Mouse (Mus musculus) thymus, adult 18-20 months (tissue): ENCODE data around the gene Tmem53.

ENCODE experiments used
- DNase-seq, 2 experiments: peaks; one replicate each; pipeline ENCODE4 v3.0.0; 2022; ENCODE audit warnings: mixed read lengths in 2 of 2

The Tmem53 gene

DNA sequence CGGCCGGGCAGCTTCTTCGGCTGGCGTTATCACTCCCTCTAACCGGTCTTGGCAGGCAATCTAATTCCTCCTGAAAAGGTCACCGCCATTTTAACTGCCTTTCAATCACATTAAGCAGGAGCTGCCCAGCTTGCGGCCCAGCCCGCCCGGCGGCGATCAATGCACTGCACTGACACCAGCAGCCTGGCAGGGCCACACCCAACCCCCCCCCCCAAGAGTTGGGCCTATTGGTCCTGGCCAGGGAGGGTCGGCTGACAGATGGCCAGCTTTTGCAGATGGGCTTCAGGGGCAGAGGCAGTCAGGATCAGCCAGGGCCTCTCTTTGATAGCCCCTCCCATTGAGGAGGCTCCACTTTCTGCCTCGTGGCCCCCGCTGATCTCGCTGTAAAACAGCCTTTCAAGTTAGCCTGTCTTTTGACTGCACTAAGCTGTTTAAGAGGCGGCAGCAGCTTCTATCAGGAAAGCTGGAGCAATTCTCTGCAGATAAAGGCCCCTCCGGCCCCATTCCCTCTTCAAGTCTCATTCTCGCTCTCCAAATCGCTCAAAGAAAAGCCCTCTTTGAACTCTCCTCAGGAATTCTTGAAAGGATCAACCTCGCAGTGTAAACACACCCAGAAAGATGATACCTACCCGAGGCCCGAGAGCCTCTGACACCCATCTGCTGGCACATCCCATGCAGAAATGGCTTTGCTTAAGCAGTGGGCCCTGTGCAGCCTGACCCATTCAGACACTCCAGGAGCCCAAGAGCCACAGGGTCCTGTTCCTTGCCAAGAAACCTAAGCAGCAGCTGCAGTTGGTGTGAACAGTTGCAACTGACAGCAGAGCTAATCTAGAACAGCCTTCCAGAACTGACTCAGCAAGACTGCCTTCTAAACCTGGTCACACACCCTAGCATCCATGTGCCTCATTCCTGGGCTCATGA, 31.8 kb downstream of the Tmem53 start:
- no peak for DNase-seq

DNA sequence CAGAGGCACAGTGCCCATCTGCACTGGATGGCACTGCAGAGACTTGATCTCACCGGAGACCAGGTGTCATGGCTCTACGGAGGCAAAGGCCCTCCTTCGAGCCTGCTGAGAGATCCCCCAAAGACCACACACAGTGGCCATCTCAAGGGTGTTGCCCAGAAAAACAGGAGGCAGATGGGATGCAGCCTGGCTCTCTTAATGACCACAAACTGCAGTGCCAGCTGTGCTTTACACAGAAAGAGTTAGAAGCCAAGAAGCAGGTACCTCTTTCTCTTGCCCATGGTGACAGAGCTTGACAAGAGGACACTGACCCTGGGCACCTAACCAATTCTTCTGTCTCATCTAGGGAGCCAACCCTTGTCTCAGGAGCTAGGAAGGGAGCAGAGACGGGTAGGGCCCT, 32.6 kb downstream of the Tmem53 start:
- DNase-seq = no peak

DNA sequence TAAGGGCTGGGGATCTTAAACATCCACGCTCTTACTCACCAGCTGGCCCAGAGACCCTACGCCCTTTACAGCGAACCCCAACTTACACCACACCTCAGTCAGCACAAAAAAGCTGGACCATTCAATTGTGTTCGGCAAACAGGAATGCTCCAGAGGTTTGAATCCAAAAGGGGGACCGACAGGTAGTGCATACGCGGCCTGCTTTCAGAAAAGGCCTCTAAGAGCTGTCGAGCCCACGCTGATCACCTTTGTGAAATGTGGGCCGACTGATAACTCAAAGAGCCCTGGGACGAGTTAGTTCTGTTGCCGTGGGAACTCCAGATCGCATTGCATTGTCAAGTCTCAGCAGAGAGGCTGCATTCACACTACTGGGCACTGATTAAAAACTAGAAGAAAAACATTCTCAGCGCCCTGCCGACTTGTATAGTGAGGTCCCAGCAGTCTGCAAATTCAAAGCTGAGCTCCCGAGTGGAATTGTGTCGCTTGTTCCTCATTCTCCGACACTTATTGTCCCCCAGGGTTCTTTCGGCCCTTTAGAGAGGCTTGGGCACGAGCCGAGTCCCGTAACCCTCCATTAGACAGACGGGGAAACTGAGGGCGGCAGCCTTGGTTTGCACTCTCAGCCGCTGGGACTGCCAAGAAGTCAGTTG, 36.7 kb downstream of the Tmem53 start:
- no peak for DNase-seq

DNA sequence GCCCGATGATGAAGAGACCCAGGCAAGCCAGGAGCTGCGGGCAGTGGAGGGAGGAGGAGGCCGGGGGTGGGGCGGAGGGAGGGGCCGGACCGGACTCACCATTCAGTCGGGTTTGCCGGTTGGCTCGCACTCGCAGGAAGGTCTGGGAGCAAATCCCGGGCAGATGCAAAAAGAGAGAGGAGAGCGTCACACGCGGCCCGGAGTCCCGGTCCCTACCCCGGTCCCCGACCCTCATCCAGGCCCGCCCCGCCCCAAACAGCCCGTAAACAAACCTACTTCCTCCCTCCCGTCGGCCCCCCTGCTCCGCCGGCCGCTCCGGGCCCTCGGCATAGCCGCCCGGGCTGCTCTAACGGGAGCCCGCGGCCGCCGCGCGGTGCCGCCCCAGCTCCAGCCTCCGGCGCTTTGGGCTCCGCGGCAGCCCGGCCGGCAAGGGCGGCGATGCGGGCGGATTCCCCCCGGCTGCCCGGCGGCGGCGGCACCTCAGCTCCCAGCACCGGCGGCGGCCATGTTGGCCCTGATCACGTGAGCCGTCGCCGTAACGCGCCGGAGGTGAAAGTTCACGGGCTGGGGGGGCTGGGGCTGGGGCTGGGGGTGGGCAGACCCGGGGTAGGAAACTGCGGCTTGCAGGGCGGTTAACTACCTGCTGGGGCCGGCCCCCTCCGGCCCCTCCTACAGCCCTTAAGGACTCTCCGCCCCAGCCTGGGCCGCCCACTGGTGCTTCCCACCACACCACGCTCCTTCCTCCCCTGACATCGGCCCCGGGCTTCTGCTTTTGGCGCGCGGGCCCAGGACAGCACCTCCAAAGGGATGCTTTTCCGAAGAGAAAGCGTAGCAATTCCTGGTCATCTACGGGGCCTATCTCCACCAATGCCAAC, 37.4 kb downstream of the Tmem53 start:
- DNase-seq = peak; percentile 58 to 70

DNA sequence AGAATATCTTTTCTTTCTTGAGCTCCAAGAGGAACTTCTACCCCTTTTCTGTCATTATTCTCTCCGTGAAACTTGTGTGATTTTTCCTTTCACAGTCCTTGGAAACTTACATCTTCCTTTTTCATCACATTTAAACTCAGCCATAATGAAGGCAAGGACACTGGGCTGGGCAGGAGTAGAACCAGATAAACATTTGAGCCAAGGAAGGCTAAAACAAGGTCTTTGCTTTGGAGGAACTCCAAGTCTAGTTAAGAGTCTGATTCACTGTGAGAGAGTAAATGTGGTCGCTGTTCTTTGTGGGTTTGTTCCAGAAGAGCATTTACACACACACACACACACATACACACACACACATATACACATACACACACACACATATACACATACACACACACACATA, 39.9 kb downstream of the Tmem53 start:
- DNase-seq = no peak

DNA sequence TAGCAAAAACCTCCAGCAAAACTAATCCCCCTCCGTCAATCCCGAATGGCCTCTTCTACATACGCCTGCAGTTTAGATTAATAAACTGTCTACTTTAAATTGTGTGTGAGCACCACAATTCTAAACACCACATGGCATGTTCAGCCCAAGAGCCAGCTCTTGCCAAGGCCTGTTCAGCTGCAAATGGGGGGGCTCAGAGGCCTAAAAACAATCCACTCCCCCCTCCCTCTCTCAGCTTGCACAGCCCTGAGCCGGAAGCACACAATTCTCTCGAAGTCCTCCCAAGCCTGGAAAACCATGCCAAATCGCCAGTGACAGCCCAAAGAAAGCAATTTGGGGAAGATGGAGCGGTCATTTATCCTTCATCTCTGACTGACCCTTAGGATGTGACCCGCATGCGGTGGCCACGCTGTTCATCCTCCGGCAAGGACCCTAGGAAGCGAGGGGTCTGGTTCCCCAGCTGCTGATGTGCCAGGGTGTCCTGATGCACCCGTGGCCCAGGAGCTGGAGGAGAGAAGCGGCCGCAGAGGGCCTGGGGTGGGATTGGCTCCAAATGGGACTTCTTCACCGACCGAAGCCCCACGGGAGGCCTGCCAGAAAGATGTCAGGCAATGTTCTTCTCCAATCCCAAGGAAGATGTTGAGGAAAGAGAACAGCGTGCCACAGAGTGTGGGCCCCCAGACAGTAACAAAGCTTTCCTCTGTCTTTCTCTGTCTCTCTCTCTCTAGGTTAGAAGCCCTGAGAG, 45.3 kb downstream of the Tmem53 start:
- no peak for DNase-seq

DNA sequence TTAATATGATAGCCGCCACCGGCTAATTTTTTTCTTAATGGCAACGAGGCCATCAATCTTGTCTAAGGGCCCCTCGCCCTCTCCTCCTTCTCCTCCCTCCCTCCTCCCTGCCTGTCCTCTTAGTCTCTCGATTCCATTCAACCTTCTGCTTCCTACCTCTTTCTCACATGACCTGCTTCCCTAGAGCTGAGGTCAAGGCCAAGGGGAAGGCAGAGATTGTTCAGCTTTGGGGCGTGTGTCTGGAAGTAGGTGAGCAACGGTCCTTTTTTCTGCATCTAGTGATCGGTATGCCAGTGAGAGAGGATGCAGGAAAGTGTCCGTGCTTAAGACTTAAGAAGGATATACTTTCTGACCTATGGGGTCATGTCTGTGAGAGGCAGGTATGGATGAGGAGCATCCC, 46.1 kb downstream of the Tmem53 start:
- DNase-seq = no peak

DNA sequence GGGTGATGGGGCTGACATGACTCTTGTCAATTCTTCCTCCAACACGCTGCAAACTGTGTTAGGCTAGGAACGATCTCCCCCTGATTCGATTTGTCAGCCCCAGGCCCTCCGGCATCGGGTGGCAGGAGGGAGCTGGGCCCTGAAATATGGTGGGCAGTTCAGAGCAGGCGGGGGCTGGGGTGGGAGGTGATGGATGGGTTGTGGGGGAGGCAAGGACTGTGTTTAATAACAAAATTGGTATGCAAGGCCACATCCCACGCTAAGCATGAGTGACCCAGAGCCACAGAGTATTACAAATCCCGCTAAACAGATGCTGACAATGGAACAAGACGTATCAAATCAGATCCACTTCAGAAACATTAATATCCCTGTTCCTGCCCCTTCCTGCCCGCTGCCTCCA, 48.2 kb downstream of the Tmem53 start:
- no peak for DNase-seq

DNA sequence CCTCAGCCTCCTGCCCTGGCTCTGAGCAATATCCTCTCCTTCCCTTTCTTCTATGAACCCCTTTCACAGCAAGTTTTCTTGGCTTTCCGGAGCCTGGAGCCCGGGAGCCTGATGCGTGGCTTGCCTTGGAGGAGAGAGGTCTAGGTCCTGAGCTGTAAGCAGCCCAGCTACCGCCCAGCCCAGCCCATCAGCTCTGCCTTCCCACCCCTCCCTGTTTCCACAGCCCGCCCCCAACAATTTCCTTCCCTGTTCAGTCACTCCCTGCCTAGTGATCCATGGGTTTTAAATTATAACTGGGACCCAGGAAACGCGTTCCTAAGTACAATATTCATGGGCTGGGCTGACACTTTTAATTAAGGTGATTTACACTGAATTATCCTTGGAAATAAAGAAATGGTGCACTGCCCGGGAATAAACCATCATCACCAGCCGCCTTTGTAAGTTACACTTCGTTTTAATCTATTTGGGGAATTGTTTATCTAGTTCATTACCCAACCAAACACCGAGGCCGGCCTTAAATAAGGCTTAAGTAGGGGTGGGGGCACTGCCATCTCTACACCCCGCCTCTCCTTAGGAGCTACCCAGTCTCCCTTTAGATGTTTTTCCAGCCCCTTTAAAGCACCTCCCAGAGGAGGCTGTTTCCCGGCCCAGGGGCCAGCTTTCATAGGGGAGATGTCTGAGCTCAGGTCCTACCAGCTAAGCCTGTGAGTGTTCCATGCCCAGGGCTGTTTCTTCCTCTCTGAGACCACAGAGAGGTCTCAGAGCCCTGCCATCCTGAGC, 50.5 kb downstream of the Tmem53 start:
- DNase-seq = no peak

DNA sequence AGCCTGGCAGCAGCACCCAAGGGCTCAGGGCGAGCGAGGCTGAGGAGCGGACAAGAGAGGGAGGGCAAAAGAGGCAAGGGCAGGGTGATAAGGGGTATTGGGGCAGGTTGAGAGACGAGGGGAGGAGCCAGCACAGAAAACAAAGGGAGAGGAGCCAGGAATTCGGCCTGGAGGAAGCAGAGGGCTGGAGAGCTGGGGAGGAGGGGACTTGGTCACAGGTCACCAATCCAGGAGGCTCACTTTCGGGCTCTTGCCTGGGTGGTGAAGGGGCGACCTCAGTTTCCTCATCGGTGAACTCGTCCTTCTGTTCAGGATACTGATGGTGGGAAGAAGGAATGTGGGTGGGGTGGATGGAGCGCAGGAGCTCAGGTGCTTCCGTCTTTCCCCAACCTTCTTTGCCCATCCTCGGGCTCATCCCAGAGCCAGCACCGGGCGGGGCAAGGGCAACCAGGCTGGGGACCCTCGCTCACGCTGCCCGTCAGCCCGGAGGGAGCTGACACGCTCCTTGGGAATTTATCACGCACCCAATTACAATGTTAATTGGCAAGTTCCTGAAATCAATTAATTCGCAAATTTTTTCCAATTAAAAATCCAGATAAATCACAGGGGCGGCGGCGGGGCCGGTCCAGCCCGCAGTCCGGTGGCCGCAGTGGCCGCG, 52.0 kb downstream of the Tmem53 start:
- DNase-seq = no peak

DNA sequence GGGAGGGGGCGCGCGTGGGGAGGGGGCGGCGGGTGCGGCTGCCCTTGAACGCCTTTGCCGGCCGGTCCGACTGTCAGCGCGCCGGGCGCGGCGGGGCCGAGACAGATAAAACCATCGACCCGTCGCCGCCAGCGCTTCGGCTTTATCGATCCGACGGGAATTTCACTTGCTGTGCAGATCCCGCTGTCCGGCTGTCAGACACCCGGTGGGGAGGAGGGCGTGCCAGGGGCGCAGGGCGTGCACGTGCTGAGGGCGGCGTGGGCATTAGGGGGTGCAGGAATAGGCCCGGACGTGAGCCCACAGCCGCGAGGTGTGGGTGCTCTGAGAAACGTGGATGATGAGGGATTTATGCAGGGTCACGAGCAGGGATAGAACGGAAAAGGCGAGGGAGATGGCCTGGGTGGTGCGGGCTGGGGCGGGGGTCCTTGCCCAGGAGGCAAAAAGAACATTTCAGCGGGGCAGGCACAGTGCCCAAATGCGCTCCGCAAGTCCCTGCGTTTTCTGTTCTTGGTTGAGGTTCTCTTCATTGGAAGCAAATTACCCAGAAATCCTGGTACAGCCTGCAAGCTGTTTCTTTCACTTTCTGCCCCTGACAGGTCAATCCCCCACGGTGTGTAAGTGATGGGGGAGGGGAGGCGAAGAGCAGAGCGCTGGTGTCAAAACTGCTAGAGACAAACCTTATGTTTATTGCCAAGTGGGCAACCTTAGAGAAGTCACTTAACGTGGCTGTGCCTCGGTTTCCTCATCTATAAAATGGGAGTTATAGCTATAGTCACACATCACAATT, 52.7 kb downstream of the Tmem53 start:
- no peak for DNase-seq

DNA sequence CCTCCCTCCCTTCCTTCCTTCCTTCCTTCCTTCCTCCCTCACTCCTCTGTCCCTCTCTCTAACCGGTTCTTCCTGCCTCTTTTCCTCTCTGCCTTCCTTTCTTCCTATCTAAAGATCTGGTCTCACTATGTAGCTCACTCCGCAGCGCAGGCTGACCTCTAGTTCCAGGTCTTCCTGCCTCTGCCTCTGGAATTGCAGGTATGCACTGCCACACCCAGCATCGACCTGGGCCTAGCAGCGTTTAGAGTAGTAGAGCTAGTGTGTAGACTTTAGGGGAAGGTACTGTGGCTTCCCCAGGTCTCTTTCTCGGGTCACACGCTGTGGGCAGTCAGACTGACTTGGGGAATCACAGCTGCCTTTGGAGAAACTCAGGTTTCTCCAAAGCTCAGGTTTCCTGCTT, 53.7 kb downstream of the Tmem53 start:
- DNase-seq = no peak

DNA sequence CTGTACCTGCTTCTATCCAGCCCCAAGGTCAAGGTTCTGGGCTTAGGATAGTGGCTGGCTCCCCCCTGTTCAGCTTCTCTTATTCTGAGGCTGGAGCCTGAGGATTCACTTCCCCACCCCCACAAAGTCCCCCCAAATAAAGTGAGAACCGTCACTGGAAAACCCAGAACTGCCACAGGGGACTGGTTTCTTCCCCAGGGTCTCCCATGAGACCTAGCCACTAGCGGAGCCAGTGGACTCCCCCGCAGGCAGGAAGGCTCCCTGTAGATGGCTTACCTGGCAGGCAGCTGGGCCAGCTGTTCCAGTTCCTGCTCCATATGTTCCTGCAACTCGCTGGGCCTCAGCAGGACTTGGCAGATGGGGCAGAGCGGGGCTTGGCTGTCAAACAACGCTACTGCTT, 55.5 kb downstream of the Tmem53 start:
- no peak for DNase-seq

DNA sequence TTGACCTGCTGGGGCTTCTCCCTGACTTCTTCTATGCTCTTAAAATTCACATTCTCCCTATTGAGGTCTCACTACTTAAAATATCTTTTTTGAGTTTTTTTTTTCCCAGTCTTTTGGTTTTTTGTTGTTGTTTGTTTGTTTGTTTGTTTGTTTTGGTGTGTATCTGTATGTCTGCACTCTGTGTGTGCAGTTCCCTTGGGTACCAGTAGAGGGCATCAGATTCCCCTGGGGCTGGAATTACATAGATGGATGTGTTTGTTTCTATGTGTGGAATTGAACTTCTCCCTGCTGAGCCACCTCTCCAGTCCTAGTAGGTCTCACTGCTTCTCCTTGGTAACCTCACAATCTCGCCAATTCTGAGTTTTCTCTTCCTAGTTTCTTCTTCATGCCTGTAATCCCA, 57.7 kb downstream of the Tmem53 start:
- DNase-seq = no peak

DNA sequence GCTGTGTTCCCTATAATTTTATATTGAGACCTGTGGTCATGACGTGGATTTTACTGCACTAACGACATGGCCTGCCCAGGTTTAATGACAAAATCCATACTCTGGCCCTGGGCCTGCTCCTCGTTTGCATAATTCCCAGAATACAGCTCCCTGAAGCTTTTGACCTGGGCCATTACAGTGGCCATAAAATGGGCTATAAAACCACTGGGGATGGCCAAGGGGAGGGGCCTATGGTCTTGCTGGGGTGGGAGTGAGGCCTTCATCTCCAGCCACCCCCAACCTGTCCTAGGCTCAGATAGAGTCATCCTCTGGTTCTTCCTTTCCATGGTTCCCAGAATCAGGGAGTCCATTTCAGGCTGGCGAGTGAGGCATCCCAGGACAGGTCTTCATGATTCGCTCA, 60.1 kb downstream of the Tmem53 start:
- DNase-seq = no peak

DNA sequence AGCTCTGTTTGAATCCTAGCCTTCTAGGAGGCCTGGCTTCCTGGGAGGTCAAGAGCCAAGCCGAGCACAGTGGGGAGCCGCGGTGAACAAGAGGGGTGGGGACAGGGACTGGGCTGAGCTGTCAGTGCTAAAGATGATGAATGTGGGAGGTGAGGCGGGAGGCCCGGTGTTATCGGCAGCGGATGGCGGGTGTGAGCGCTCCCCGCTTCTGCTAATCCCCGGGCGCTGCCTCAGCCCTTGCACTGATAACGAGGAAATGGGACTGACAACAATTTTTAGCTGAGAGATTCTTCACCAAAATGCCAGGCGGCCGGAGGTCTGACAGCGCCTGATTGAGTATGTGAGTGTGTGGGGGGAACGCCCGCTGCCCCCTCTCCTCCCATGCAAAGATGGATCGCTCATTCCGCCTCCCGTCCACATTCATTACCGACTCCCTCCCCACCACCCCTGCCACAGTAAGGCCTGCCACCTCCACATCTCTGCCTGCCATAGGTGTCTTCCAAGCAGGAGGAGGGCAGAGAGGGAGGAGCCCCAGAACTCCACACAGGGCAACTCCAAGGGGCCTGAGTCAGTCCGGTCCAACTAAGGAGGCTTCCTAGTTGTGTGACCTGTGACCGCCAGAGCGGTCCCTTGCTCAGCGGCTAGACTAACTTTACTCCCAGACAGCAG, 60.8 kb downstream of the Tmem53 start:
- no peak for DNase-seq

DNA sequence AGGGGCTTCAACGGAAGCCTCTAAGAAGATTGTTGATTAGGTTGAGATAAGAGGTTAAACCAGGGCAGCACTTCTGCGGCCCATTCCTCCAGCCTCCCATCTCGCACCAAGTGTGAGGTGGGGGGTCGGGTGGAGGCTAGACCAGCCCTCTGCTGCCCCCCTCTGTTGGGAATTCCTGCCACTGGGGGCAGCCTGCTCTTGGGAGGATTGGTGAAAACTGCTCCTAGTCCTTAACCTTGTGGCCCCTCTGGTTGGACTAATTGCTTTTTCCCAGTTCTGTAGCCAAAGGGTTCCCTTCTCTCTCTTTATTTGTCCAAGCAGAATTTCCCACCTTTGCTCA, 61.3 kb downstream of the Tmem53 start:
- DNase-seq = no peak

DNA sequence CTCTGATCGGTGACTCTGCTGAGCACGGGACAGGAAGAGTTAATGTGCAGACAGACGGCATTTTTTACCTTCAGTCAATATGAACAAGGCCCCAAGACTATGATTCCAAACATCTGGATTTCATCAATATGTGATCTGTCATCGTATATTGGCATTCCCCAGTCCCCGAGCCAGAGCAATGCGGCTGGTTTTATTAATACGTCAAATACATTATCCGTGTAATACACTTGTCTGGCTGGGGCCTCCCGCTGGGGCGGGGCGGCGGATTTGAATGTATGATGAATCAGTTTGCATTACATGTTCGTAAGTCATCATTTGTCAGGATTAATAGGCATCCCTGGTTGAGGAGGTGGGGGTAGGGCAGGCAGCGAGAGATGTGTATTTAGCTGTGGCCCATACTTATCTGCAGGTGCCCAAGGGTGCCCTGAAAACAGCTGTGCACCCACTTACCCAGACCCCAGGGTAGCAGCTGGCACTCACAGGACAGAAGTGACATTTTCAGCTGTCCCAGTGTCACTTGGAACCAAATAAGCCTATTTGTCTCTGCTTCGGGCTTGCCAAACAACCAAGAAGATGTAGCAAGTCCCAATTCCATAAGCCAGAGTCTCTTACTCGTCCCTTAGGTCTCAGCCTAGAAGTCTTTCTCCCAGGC, 63.2 kb downstream of the Tmem53 start:
- DNase-seq = no peak

DNA sequence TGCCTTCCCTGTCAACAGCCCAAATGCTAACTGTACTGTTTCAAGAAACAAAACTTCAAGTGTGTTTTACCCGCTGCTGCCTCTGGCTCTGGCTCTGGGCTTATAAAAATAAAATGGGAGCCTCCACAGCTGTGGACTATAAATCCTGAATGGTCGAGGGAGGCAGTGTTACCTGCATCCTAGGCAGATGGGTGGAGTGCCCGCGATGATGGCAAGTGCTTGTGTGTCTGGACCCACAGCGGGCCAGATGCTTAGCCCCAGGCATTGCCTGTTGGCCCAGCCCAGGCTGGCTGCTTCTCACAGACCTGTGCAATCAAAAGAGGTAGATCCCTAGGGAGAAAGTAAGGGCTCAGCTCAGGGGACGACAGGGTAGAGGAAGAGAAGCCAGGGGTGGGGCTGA, 65.0 kb downstream of the Tmem53 start:
- DNase-seq = no peak
